Mouse (Mus musculus): Measurements from ENCODE around the gene Oprl1. TPM values are rescaled to one million over a fixed set of nuclear protein-coding genes. Genes with fewer than 3 reads are reported as not detected.

Oprl1 gene
- polyA plus RNA-seq, 1 experiment from 2014 or later: 5.6 TPM

- H3K9ac ChIP-seq: no peak overlapping the region
- H3K4me3 ChIP-seq: no peak overlapping the region
- H3K9me3 ChIP-seq: no peaks in the 10 kb centered on the region
- H3K4me1 ChIP-seq: no peaks in the 10 kb centered on the region
- no peaks in the 10 kb centered on the region for H3K36me3 ChIP-seq
- no peaks in the 10 kb centered on the region for H3K27me3 ChIP-seq
- no peak overlapping the region for H3K27ac ChIP-seq
- WGBS: 12% methylated on average over 3 of the region's 3 CpGs
- H3K4me2 ChIP-seq (replicated peaks): no peak overlapping the region
- no peak for ATAC-seq (ENCODE audit: insufficient number of reproducible peaks, insufficient read depth, low FRiP score, low TSS enrichment)
Observed at GRCm38 (mm10) chr2:181722213-181722612, 7.4 kb downstream of the Oprl1 start.

DNA sequence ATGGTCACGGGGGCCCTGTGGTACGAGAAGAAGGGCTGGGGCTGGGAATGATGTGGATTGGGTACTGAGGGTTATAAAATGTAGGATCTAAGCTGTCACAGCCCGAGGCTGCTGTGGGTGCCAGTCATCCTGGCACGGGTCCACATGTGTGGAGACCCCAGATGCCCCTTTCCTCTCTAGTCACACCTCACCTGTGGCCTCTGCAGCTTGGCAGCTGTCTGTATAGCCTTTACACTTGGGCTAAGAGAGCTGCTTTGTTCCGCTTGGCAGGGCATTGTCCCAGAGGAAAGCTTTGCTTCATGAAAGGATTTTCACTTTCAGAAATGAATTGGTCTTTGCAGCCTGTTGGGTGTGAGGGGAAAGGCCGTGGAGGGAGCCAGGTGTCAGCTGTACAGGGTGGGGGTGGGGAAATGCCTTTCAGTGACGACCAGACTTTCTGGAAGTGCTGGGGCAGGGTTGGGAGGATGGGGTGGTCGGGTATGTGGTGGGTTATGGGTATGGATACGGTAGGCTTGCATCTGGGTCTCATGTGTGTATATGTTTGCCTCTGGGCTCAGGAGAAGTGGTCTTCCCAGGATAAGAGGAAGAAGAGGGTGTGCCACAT lies 12.9 kb downstream of the Oprl1 start:
- Histone ChIP-seq H3K9me3 (no peaks in the 10 kb centered on the region), H3K4me2 (replicated peaks) (no peak overlapping the region), H3K4me3 (no peak overlapping the region), H3K27me3 (no peaks in the 10 kb centered on the region), H3K4me1 (no peaks in the 10 kb centered on the region), H3K27ac (no peak overlapping the region), H3K9ac (no peak overlapping the region), H3K36me3 (no peaks in the 10 kb centered on the region)
- 53% methylated on average over 9 of the region's 9 CpGs for WGBS
- no peak for ATAC-seq (ENCODE audit: insufficient number of reproducible peaks, insufficient read depth, low FRiP score, low TSS enrichment)

DNA sequence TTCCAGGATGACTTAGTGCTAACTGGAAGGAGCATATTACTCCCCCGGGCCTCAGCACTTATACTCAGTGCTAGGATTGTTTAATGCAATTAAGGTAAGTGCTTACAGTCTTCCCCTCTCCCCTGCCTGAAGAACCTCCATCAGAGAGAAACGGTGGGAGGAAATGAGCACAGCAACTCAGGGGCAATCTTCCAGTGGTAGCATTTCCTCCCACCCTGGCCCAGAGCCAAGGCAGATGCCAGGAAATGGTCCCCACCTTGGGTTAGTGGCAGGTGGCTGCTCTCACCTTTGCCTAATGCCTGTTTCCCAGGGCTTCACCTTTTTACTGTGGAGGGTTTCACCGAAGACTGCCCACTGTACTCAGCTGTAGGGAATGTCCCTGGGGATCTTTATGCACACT lies 15.2 kb downstream of the Oprl1 start:
- no peak for ATAC-seq (ENCODE audit: insufficient number of reproducible peaks, insufficient read depth, low FRiP score, low TSS enrichment)
- H3K9ac ChIP-seq: no peak overlapping the region
- WGBS: 50% methylated on average over 3 of the region's 3 CpGs
- no peaks in the 10 kb centered on the region for H3K27me3 ChIP-seq
- H3K27ac ChIP-seq: no peak overlapping the region
- H3K4me3 ChIP-seq: no peak overlapping the region
- H3K4me1 ChIP-seq: no peaks in the 10 kb centered on the region
- no peak overlapping the region for H3K4me2 ChIP-seq (replicated peaks)
- H3K9me3 ChIP-seq: no peaks in the 10 kb centered on the region
- no peaks in the 10 kb centered on the region for H3K36me3 ChIP-seq

- Histone ChIP-seq H3K9me3 (no peaks in the 10 kb centered on the region), H3K4me3 (no peak overlapping the region), H3K27ac (no peak overlapping the region), H3K9ac (no peak overlapping the region), H3K27me3 (no peaks in the 10 kb centered on the region), H3K4me2 (replicated peaks) (no peak overlapping the region), H3K4me1 (no peaks in the 10 kb centered on the region), H3K36me3 (no peaks in the 10 kb centered on the region)
- 80% methylated on average over 1 of the region's 1 CpGs for WGBS
- no peak for ATAC-seq (ENCODE audit: insufficient number of reproducible peaks, insufficient read depth, low FRiP score, low TSS enrichment)
Observed at GRCm38 (mm10) chr2:181752626-181753025, 37.8 kb downstream of the Oprl1 start.

GRCm38 (mm10) chr2:181758147-181758725 lies 43.4 kb downstream of the Oprl1 start:
- Histone ChIP-seq H3K4me3 (no peak overlapping the region), H3K4me2 (replicated peaks) (no peak overlapping the region), H3K9ac (no peak overlapping the region), H3K27me3 (0 out of 2 replicates have a peak, but pooled peaks cover 5% of the 10 kb centered on the region), H3K4me1 (peaks cover 5% of the 10 kb centered on the region; the same call in 1 of the 2 replicates), H3K9me3 (no peaks in the 10 kb centered on the region), H3K27ac (no peak overlapping the region), H3K36me3 (no peaks in the 10 kb centered on the region)
- ATAC-seq (ENCODE audit: insufficient number of reproducible peaks, insufficient read depth, low FRiP score, low TSS enrichment): no peak
- WGBS: 63% methylated on average over 2 of the region's 2 CpGs

- no peaks in the 10 kb centered on the region for H3K36me3 ChIP-seq
- no peak overlapping the region for H3K9ac ChIP-seq
- 46% methylated on average over 4 of the region's 4 CpGs for WGBS
- H3K27me3 ChIP-seq: 0 out of 2 replicates have a peak, but pooled peaks cover 5% of the 10 kb centered on the region
- H3K4me2 ChIP-seq (replicated peaks): no peak overlapping the region
- no peak overlapping the region for H3K4me3 ChIP-seq
- ATAC-seq (ENCODE audit: insufficient number of reproducible peaks, insufficient read depth, low FRiP score, low TSS enrichment): no peak
- H3K27ac ChIP-seq: no peak overlapping the region
- H3K9me3 ChIP-seq: no peaks in the 10 kb centered on the region
- H3K4me1 ChIP-seq: peaks cover 11% of the 10 kb centered on the region; the same call in 1 of the 2 replicates
Observed at GRCm38 (mm10) chr2:181759041-181759440, 44.2 kb downstream of the Oprl1 start.

DNA sequence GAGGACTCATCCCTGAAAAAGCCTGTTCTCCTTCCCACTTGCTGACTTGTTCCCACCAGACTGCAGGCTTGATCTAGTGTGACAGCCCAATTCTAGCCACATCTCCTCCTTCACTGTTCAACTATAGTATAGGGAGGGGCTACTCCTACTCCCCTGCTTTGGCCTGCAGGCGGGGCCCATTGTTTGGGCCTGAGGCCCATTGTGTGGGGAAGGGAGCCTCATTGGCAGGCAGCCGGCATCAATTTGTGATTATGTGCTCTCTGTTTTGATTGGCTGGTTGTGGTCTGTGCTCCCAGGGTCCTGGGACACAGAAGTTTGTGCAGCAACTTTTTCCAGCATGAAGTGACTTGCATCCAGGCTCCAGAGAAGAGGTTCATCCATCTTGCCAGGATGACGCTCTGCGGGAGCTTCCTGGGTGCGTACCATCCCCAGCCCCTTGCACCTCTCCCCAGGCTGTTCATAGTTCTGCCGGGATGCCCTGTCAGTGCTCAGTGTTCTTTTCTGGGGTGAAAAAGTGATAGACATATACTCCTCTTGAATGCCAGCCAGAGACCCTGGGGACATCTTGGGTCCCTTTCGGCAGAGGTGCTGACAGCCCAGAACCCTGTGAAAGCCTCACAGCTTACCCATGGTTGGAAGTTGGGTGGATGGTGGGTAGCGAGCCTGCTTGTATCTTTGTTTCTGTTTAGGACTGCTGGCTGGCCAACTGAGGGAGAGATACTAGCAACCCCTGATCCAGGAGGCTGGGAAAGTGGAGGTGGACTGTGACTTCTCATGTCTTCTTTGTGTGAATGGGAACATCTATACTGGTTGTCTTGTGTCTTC lies 48.4 kb downstream of the Oprl1 start, which contains the start of gene Myt1:
Myt1 (plus strand) TSS at position 327 of the 825 bp plus-strand sequence.
- 31% methylated on average over 8 of the region's 8 CpGs for WGBS
- Histone ChIP-seq H3K4me2 (replicated peaks) (peak within 1 kb of the TSS; percentile 12; the same call in 1 of the 2 replicates), H3K4me3 (0 out of 2 replicates have a peak within 1 kb of the TSS, but pooled peaks have one; percentile 1), H3K4me1 (peaks cover 11% of the 10 kb centered on the region; the same call in 1 of the 2 replicates), H3K27me3 (0 out of 2 replicates have a peak, but pooled peaks cover 5% of the 10 kb centered on the region), H3K36me3 (no peaks in the 10 kb centered on the region), H3K27ac (0 out of 2 replicates have a peak within 1 kb of the TSS, but pooled peaks have one; percentile 25), H3K9me3 (no peaks in the 10 kb centered on the region), H3K9ac (no peak within 1 kb of the TSS)
- ATAC-seq (ENCODE audit: insufficient number of reproducible peaks, insufficient read depth, low FRiP score, low TSS enrichment): peak; percentile 77

GRCm38 (mm10) chr2:181763886-181764527 lies 49.2 kb downstream of the Oprl1 start:
- no peak for ATAC-seq (ENCODE audit: insufficient number of reproducible peaks, insufficient read depth, low FRiP score, low TSS enrichment)
- Histone ChIP-seq H3K9ac (no peak overlapping the region), H3K4me2 (replicated peaks) (peak overlapping the region; percentile 12; the same call in 1 of the 2 replicates), H3K4me1 (peaks cover 11% of the 10 kb centered on the region; the same call in 1 of the 2 replicates), H3K27me3 (0 out of 2 replicates have a peak, but pooled peaks cover 5% of the 10 kb centered on the region), H3K9me3 (no peaks in the 10 kb centered on the region), H3K36me3 (no peaks in the 10 kb centered on the region), H3K4me3 (no peak overlapping the region), H3K27ac (no peak overlapping the region)
- WGBS: 16% methylated on average over 14 of the region's 14 CpGs

- no peaks in the 10 kb centered on the region for H3K9me3 ChIP-seq
- peaks cover 11% of the 10 kb centered on the region; the same call in 1 of the 2 replicates for H3K4me1 ChIP-seq
- no peak overlapping the region for H3K4me3 ChIP-seq
- no peak overlapping the region for H3K9ac ChIP-seq
- H3K36me3 ChIP-seq: no peaks in the 10 kb centered on the region
- no peak overlapping the region for H3K27ac ChIP-seq
- 2% methylated on average over 10 of the region's 10 CpGs for WGBS
- no peak overlapping the region for H3K4me2 ChIP-seq (replicated peaks)
- no peak for ATAC-seq (ENCODE audit: insufficient number of reproducible peaks, insufficient read depth, low FRiP score, low TSS enrichment)
- H3K27me3 ChIP-seq: 0 out of 2 replicates have a peak, but pooled peaks cover 5% of the 10 kb centered on the region
Observed at GRCm38 (mm10) chr2:181764600-181764999, 49.8 kb downstream of the Oprl1 start.

GRCm38 (mm10) chr2:181765251-181765650 lies 50.4 kb downstream of the Oprl1 start:
- no peaks in the 10 kb centered on the region for H3K36me3 ChIP-seq
- H3K9ac ChIP-seq: no peak overlapping the region
- peaks cover 11% of the 10 kb centered on the region; the same call in 1 of the 2 replicates for H3K4me1 ChIP-seq
- no peaks in the 10 kb centered on the region for H3K9me3 ChIP-seq
- no peak overlapping the region for H3K4me2 ChIP-seq (replicated peaks)
- H3K27me3 ChIP-seq: 0 out of 2 replicates have a peak, but pooled peaks cover 5% of the 10 kb centered on the region
- no peak for ATAC-seq (ENCODE audit: insufficient number of reproducible peaks, insufficient read depth, low FRiP score, low TSS enrichment)
- H3K27ac ChIP-seq: no peak overlapping the region
- WGBS: 78% methylated on average over 4 of the region's 4 CpGs
- H3K4me3 ChIP-seq: no peak overlapping the region
